Mouse (Mus musculus) cerebellum, adult 11-12 months (tissue): Measurements from ENCODE around the gene Vps13d.
"Not testable (repeated sequence)": the region's sequence is repeated elsewhere in the genome, so short reads cannot be mapped to it uniquely, and the experiment has no call there.

Experiments used
- DNase-seq: peaks from one replicate; pipeline ENCODE4 v3.0.0; 2022

The Vps13d gene

GRCm38 (mm10) chr4:145210564-145210963 lies 15.8 kb upstream of the Vps13d start:
- no peak for DNase-seq

DNA sequence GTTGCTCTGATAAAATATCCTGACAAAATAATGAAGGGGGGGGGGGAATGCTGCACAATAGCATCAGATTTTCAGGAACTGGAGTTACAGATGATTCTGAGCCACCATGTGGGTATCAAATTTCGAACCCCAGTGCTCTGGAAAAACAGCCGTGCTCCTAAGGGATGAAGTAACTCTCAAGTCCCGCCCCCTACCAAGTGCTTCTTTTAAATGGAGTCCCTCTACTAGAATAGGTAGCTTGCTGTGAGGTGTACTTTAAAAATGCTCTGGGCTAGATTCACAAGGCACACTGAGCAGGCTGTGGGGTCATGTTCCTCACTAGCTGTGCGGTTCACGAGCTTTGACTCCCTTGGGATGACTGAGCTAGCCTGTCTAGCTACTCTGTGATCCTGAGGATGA lies 14.9 kb upstream of the Vps13d start:
- DNase-seq = no peak

DNA sequence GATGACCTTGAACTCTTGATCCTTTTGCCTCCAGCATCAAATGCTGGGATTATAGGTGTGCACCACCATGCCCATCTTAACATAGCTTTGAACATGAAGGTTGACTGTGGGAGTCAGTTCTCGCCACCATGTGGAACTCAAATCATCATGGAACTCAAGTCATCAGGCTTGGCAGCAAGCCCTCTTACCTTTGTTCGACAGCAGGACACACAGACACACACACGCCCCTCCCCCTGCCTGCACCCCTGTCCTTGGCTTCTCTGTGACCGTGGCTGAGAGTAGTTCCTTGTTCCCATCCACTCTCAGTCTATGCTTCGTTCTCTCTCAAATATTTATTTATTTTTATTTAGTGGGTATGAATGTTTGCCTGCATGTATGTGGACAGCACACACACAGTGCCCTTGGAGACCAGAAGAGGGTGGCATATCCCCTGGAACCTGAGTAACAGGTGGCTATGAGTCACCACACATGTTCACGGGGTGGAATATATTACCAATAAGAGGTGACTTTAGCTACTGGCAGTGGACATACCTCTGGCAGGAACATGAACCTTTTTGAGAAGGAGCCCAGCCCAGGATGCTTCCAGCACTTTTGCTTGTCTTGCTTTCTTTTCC lies 14.4 kb upstream of the Vps13d start:
- DNase-seq = no peak

- DNase-seq = no peak
Measured at GRCm38 (mm10) chr4:145207718-145208371, 13.0 kb upstream of the Vps13d start.

GRCm38 (mm10) chr4:145204779-145205178 lies 10.0 kb upstream of the Vps13d start:
- DNase-seq = no peak

DNA sequence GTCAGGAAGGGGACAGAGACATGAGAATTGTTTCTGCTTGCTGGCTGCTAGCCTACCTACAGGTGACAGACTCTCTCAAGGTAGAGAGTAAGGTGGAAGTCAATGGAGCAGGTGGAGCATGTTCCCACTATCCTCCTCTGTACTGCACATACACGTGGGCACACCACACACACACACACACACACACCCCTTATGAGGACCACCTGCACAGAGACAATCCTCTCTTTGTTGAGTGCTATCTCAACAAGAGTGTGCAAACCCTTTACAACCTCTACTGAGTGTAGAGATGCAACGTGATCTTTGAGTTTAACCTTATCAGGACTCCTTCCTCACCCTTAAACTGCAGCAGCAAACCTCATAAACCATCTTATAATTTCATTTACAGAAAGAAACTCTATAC lies 8.5 kb upstream of the Vps13d start:
- DNase-seq = no peak

- DNase-seq = no peak
Measured at GRCm38 (mm10) chr4:145201424-145201823, 6.6 kb upstream of the Vps13d start.

DNA sequence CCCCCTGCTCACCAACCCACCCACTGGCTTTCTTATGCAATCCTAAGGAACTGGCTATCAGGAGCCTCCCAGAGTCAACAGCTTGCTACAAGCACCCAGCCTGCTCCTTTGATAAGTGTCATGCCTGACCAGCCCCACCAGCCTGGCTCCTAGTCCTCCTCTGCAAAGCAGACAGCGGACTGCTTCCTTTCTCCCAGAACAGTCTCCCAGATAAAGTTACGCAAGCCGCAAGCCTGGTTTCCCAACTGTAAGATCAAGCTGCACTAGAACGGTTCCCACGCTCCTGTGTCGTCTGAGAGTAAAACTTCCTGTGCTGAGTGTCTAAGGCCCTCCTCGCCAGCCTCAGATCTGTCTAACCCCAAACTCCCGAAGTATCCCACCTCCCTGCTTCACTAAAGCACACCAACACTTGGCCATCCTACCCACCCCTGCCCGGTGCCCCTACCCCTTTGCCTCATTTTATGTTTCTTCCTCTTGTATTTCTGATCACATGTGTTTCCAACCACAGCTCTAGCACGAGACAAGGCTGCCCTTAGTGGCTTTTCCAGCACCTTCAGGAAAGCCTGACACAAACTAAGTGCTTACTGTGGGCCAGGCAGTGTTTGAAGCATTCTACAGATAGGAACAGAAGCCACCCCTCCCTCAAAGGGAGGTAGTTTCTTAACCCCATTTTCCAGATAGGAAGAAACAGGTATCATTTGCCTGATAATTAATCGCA lies 5.3 kb upstream of the Vps13d start:
- no peak for DNase-seq

GRCm38 (mm10) chr4:145196586-145196985 lies 1.8 kb upstream of the Vps13d start:
- no peak for DNase-seq

GRCm38 (mm10) chr4:145195172-145195571 lies 367 bp upstream of the Vps13d start:
- no peak for DNase-seq

DNA sequence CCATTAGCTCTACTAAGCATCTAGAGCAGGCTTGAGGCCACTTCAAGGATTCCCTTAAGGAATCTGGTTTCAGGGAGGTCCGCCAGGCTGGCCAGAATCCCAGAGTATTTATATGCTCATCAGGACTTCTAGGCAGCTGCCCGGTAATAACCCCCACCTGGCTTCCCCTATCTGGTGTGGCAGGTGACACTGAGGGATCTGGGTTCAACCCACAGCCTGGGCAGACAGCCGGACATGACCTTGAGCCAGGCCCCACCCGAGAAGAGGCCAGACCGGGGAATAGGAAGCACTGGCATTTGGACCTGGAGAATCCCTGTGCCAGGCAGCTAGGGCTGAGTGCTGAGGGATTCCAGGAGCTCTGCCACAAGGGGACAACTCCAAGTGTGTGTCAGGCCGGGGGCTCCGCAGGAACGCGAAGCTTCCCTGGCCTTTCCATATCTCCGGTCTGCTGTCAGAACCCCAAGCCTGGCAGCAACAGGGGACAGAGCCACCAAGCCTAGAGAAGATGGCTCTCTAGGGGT lies 754 bp downstream of the Vps13d start:
- DNase-seq = peak; percentile 64

DNA sequence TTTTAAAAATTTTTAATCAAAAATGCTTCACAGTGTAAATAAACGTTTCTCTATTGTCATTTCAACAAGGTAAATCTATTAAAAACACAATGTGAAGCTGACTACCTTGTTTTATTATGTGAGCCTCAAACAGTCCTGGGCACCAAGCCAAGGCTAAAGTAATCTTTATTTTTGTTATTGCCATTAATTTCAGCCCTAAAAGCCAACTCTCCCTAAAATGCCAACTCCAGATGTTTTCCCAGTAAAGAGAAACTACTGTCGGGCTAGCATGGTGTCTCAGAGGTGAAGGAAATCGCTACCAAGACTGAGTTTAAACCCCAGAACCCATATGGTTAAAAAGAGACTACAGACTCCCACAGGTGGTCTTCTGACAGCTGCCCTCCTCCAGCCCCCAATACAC lies 1.4 kb downstream of the Vps13d start:
- DNase-seq = no peak

DNA sequence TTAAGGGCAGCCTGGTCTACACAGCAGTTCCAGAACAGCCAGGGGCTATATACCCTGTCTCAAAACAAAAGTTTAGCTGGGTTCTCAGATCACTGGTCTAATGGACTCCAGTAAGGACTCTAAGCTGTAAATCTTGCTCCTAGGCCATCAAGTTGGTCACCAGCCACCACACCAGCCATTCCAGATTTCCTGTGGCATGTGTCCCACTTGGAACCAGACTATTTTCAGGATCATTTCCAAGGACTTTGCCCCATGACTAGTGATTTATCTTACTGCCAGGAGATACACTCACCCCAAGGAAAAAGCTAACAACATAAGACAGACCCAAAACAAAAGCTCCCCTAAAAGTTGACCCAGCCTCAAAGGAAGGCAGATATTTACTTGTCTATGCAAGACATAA lies 2.1 kb downstream of the Vps13d start:
- peak; percentile 27 for DNase-seq

DNA sequence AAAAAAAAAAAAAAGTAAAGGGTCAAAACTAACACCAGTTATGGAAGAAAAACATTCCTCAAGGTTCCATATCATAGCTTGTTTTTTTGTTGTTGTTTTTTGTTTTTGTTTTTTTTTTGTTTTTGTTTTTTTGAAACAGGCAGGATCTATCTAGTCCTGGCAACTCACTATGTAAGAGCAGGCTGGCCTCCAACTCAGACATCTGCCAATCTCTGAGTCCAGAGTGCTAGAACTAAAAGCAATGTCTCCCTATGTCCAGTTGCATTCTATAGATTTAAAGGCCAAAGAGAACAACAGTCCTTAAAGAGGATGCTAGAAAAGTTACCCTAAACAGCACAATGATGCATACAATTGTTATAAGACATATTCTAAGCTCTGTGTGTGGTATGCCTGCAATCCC lies 6.2 kb downstream of the Vps13d start:
- DNase-seq = no peak

DNA sequence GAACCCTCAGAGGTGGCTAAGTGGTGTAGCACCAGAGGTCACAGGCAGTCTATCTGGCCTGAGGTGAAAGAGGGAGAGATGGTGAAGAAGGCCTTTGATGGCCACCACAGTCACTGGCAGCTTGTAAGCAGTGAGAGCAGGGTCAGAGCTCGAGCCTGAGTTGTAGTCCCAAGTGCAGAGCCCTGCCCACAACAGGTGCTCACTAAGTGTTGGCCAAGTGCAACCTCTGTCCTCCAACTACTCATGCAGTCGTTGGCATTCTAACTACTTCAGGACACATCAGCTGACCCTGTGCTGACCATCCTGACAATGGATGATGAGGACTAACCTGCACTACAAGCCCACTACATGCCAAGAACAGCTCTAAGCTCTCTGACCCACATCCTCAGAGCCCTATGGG lies 7.2 kb downstream of the Vps13d start:
- DNase-seq = no peak

GRCm38 (mm10) chr4:145178918-145179549 lies 15.8 kb downstream of the Vps13d start:
- DNase-seq = no peak

GRCm38 (mm10) chr4:145165542-145165941 lies 29.3 kb downstream of the Vps13d start:
- DNase-seq = not testable (repeated sequence)

- DNase-seq = no peak
Measured at GRCm38 (mm10) chr4:145164111-145164510, 30.7 kb downstream of the Vps13d start.

- DNase-seq = no peak
Measured at GRCm38 (mm10) chr4:145161243-145161642, 33.6 kb downstream of the Vps13d start.

DNA sequence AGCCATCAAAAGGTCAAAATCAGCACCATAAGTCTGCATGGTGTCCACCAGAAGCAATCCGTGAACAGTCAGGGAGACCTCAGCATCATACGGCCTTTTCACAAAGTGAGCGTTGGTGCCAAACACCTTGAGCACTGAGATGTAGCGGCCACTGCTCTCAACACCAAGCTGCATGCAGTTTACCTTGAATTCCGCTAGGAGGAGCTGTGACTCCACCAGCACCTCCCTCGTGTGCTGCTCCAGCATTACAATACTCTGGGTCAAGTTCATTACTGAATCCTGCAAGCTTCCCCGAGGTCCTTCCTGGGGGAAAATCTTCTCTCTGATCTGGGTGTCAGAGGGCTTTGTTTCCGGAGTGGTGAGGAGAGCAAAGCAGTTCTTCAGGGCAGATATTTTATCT lies 38.8 kb downstream of the Vps13d start:
- peak; percentile 34 for DNase-seq

DNA sequence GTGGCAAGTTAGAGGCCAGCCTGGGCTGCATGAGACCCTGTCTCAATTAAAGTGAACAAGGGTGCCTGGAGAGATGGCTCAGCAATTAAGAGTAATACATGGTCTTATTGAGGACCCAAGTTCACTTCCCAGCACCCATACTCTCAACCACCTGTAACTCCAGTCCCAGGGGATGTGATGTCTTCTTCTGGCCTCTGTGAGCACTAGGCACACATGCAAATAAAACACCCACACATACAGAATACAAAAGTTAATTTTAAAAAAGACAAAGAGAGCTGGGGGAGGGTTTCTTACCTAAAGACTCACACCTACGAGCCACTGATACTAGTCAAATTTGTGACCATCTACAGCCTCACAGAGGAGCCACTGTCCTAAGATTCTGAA lies 43.7 kb downstream of the Vps13d start:
- DNase-seq = no peak

DNA sequence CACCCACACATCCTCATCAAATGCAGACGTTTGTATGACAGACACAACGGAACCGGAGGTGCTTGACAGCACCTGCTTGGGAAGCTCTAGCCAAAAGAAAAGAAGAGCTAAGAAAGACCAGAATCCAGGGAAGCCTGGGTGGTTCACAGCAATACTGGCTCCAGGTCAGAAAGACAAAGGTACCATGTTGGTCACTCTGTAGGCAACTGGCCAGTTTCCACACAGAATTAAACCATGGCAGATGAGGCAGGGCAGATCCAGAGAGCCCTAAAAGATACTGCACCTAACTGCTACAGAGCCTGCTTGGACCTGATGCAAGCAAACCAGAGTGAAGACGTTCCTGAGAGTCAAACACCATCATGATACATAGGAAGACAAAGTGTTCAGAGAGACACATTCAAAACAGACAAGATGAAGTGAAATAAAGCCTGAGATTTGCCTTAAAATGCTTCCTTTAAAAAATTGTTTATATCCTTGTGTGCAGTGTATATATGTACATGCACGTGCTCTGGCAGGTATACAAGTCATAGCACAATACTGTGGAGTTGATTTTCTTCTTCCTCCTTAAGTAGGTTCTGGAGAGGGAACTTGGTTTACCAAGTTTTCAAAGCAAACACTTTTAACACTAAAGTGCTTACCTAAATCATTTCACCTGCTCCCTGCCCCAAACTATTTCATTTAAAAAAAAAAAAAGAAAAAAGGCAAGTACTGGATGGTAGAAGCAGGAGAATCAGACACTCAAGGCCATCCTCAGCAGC lies 44.3 kb downstream of the Vps13d start:
- peak; percentile 26 for DNase-seq
